Mouse (Mus musculus) C2C12 (cell line): Measurements from ENCODE around the gene Golga4. TPM values are rescaled to one million over a fixed set of nuclear protein-coding genes. Genes with fewer than 3 reads are reported as not detected.
"Not testable (repeated sequence)": the region's sequence is repeated elsewhere in the genome, so short reads cannot be mapped to it uniquely, and the experiment has no call there.

Source experiments
- H3K27me3 ChIP-seq: one replicate; pipeline ENCODE4 v1.6.1; 2011; ENCODE audit not compliant: control insufficient read depth, insufficient read depth, insufficient read length
- H3K36me3 ChIP-seq: one replicate; pipeline ENCODE4 v1.6.1; 2011; ENCODE audit not compliant: control insufficient read depth, insufficient read depth
- H3K4me3 ChIP-seq: one replicate; pipeline ENCODE4 v1.5.1; 2011; ENCODE audit warnings: mild to moderate bottlenecking, control low read depth; ENCODE audit not compliant: poor library complexity, insufficient read depth, severe bottlenecking
- H3K79me2 ChIP-seq: one replicate; pipeline ENCODE4 v1.6.1; 2011; ENCODE audit not compliant: control insufficient read depth, insufficient read depth
- H3K79me3 ChIP-seq: one replicate; pipeline ENCODE4 v1.6.1; 2011; ENCODE audit warnings: low read depth, control low read depth
- H3ac ChIP-seq: one replicate; pipeline ENCODE3; 2011; ENCODE audit warnings: low read depth; ENCODE audit not compliant: control insufficient read depth, insufficient read length
- CEBPB ChIP-seq: IDR thresholded peaks from one replicate; pipeline ENCODE4 v1.6.1; 2011; ENCODE audit warnings: low read depth, mild to moderate bottlenecking, control low read depth, moderate library complexity
- CTCF ChIP-seq: IDR thresholded peaks from one replicate; pipeline ENCODE4 v1.5.1; 2011; ENCODE audit not compliant: control insufficient read depth, insufficient read depth, insufficient read length
- FOSL1 ChIP-seq: IDR thresholded peaks from one replicate; pipeline ENCODE4 v1.8.0; 2011; ENCODE audit warnings: mild to moderate bottlenecking, low read length; ENCODE audit not compliant: poor library complexity, insufficient read depth, severe bottlenecking
- MAX ChIP-seq: IDR thresholded peaks from one replicate; pipeline ENCODE4 v1.6.1; 2011; ENCODE audit warnings: mild to moderate bottlenecking, control low read depth
- MYOD1 ChIP-seq: IDR thresholded peaks from one replicate; pipeline ENCODE4 v1.6.1; 2011; ENCODE audit warnings: low read depth; ENCODE audit not compliant: control insufficient read depth, insufficient read length
- MYOG ChIP-seq: IDR thresholded peaks from one replicate; pipeline ENCODE4 v1.6.1; 2011; ENCODE audit not compliant: control insufficient read depth, insufficient read length; ENCODE audit errors: extremely low read depth
- USF1 ChIP-seq: IDR thresholded peaks from one replicate; pipeline ENCODE4 v1.6.1; 2011; ENCODE audit warnings: low read depth, mild to moderate bottlenecking, control low read depth, moderate library complexity
- polyA plus RNA-seq: library from polyadenylated mRNA; unstranded; fragments of >200 nt; fragmentation: generic; extraction: Trizol; gene quantifications from one replicate; pipeline ENCODE4 v1.2.1, GENCODE M21; 2012; ENCODE audit warnings: missing spikeins

The Golga4 gene
- polyA plus RNA-seq, 1 experiment: 9.9 TPM

DNA sequence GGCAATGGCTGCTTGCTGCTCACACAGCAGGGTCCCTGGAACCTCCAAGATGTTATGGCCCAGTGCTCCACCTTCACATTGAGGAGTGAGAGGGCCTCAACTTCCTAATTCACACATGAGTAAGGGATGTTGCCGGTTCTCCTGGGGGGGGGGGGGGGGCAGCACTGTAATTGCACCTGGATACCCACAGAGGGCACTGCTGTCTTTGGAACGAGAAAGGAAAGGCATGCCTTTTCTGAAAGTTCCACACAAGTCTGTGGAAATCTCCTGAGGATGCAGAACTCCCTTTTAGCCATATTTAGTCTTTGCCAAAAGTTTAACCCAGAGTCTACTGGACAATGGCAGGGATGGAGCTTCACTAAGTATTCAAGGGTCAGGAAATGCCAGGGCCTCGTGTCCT is 83.2 kb downstream of the Golga4 start:
- no peak overlapping the region for H3K4me3 ChIP-seq
- no peak overlapping the region for H3ac ChIP-seq
- no peak for TF ChIP-seq MYOD1
- TF ChIP-seq CTCF: peak; percentile 27
- no peaks in the 10 kb centered on the region for H3K36me3 ChIP-seq
- H3K79me3 ChIP-seq: no peaks in the 10 kb centered on the region
- no peaks in the 10 kb centered on the region for H3K79me2 ChIP-seq
- H3K27me3 ChIP-seq: no peaks in the 10 kb centered on the region

DNA sequence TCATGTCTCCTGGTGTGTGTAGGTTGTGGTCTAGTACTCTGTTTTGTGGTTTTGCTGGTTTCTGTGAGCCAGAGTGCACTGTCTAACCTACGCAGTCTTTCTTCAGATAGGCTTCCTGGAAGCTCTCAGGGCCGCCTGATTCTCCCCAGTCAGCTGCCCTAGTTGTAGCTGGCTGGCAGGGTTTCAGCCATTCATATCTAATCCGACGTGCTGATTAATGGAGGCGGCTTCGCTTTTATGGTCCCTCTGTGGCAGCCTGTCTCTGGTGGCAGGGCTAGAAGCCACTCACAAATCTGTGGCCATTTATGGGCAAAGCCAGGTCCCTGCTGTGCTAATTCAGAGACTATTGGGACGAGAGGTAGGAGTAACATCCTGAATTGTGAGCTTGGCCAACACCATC is 84.2 kb downstream of the Golga4 start:
- Histone ChIP-seq H3ac (no peak overlapping the region), H3K36me3 (no peaks in the 10 kb centered on the region), H3K27me3 (peaks cover 9% of the 10 kb centered on the region), H3K4me3 (no peak overlapping the region), H3K79me2 (no peaks in the 10 kb centered on the region), H3K79me3 (no peaks in the 10 kb centered on the region)
- no peak for TF ChIP-seq MYOG
- no peak for TF ChIP-seq CEBPB
- TF ChIP-seq FOSL1: no peak
- TF ChIP-seq MAX: no peak
- no peak for TF ChIP-seq MYOD1
- no peak for TF ChIP-seq USF1
- TF ChIP-seq CTCF: no peak

DNA sequence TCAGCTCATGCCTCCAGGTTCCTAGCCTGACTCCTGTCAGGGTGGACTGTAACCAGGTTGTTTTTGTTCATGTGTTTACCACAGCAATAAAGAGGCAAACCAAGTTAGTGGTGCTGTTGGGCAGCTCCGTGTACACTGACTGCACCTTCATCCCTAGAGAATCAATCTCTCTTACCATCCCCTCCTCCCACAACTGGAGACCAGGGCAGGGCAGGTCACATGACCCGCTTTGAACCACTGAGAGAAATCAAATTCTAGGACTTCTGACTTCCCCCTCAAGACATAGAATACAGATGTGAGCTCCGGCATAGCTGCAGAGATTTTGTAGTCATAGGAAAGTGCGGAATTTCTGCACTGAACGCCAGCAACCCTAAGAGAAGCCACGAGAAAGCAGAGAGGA is 85.6 kb downstream of the Golga4 start:
- no peak for TF ChIP-seq MYOD1
- TF ChIP-seq MYOG: no peak
- Histone ChIP-seq H3K79me3 (no peaks in the 10 kb centered on the region), H3K27me3 (peaks cover 12% of the 10 kb centered on the region), H3K36me3 (no peaks in the 10 kb centered on the region), H3ac (no peak overlapping the region), H3K4me3 (no peak overlapping the region), H3K79me2 (no peaks in the 10 kb centered on the region)

DNA sequence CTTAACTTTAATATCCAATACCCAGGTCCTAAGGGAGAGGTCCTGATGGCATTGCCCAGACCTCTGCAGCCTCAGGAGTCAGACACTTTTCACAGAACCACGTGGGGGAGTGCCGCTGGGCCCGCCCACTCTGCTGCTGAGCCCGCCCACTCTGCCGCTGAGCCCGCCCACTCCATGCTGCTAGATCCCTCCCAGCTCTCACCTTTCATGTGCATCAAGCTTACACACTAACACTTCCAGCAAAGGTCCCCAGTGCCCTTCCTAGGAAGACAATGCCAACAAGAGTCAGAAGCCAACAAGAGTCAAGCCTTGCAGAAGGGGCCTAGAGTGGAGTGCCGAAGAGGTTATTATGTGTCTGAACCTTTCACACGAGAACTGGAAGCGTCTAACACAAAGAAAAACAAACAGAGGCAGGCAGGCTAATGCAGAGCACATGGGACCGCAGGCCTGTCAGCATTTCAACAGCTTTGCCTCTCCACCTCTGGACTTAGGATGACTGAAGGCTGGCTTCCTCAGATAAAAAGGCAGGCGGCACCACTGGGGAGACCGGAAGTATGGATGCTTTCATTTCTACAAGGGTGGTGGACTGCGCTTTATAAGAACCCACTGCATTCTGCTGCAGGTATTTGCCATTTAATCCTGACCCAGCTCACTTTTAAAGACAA is 86.7 kb downstream of the Golga4 start:
- no peak overlapping the region for H3K4me3 ChIP-seq
- H3K79me2 ChIP-seq: no peaks in the 10 kb centered on the region
- no peaks in the 10 kb centered on the region for H3K79me3 ChIP-seq
- H3K36me3 ChIP-seq: no peaks in the 10 kb centered on the region
- peaks cover 12% of the 10 kb centered on the region for H3K27me3 ChIP-seq
- no peak overlapping the region for H3ac ChIP-seq
- TF ChIP-seq FOSL1: no peak
- TF ChIP-seq CTCF: no peak
- no peak for TF ChIP-seq MYOG
- no peak for TF ChIP-seq MAX
- TF ChIP-seq USF1: no peak
- no peak for TF ChIP-seq CEBPB
- TF ChIP-seq MYOD1: no peak

DNA sequence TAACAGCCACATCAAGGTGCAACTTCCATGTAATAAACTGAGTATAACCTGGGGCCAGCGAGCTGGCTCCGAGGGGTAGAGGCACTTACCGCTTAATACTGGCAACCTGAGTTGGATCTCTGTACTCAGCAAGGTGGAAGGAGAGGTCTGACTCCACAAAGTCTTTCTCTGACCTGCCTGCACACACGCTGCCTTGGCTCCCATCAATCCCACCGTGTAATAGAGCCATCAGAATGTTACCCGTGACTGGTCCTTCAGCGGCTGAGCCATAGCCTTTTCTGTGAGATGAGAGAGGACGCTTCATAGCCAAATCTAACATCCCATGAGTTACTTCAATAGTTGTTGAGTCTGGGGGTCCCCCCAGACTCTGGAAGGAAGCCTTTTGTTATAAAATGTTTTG is 87.4 kb downstream of the Golga4 start:
- TF ChIP-seq MYOG: no peak
- TF ChIP-seq MYOD1: no peak
- no peak for TF ChIP-seq CTCF
- no peak for TF ChIP-seq CEBPB
- no peak for TF ChIP-seq FOSL1
- no peak for TF ChIP-seq MAX
- no peak for TF ChIP-seq USF1
- Histone ChIP-seq H3K27me3 (peaks cover 17% of the 10 kb centered on the region), H3K79me2 (no peaks in the 10 kb centered on the region), H3K4me3 (no peak overlapping the region), H3K79me3 (no peaks in the 10 kb centered on the region), H3ac (no peak overlapping the region), H3K36me3 (no peaks in the 10 kb centered on the region)

DNA sequence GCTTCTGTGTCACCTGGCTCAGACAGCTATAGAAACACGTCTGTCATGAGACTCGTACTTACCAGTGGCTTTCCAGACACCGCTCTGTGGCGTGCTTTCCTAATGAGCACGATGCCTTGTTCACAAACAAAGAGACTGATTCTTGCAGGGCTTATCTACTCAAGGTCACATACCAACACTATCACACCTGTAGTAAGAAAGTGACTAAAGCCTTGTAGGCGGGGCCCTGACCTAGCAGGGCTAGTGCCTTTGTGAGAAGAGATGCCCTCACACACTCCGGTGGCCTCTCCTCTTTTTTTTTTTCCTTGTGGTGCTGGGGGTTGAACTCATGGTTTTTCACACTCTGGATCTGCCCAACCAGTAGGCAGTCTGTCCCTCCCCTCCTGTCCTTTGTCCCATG is 90.7 kb downstream of the Golga4 start:
- no peaks in the 10 kb centered on the region for H3K79me2 ChIP-seq
- no peak for TF ChIP-seq CTCF
- H3K79me3 ChIP-seq: no peaks in the 10 kb centered on the region
- H3ac ChIP-seq: no peak overlapping the region
- peaks cover 18% of the 10 kb centered on the region for H3K27me3 ChIP-seq
- H3K4me3 ChIP-seq: no peak overlapping the region
- H3K36me3 ChIP-seq: no peaks in the 10 kb centered on the region

DNA sequence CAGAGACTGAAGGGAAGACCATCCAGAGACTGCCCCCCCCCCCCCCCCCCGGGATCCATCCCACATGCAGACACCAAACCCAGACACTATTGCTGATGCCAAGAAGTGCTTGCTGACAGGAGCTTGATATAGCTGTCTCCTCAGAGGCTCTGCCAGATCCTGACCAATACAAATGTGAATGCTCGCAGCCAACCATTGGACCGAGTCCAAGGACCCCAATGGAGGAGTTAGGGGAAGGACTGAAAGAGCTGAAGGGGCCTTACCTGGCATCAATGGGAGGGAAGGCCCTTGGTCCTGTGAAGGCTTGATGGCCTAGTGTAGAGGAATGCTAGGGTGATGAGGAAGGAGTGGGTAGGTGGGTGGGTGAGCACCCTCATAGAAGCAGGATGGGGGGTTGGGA is 94.3 kb downstream of the Golga4 start:
- H3K36me3 ChIP-seq, H3K4me3 ChIP-seq, H3K79me3 ChIP-seq, H3ac ChIP-seq, H3K79me2 ChIP-seq: not testable (repeated sequence)
- H3K27me3 ChIP-seq: peaks cover 21% of the 10 kb centered on the region
